Mouse (Mus musculus) heart, postnatal 0 days (tissue): ENCODE measurements around the gene Abo. TPM values are rescaled to one million over a fixed set of nuclear protein-coding genes. Genes with fewer than 3 reads are reported as not detected.
A peak's percentile ranks its signal among the peaks of the same experiment; 100 is the strongest.

Experiments used
- ATAC-seq: fragments of 200-750 bp; cut with Nextera tagmentation; 2 replicates; pipeline ENCODE4 v1.8.0; 2017; ENCODE audit warnings: low read depth, moderate number of reproducible peaks, moderate library complexity; ENCODE audit not compliant: insufficient read depth
- DNase-seq: peaks from one replicate; pipeline ENCODE4 v3.0.0-alpha.2; 2016; ENCODE audit warnings: low spot score
- H3K27ac ChIP-seq: fragments of 300-500 bp; sonication (generic); 2 replicates; pipeline ENCODE4 v1.5.1; 2014; ENCODE audit warnings: low read depth, mild to moderate bottlenecking
- H3K27me3 ChIP-seq: fragments of 300-500 bp; sonication (generic); 2 replicates; pipeline ENCODE4 v1.6.1; 2014; ENCODE audit warnings: low read length, mixed read lengths; ENCODE audit not compliant: control insufficient read depth, insufficient read depth
- H3K36me3 ChIP-seq: fragments of 300-500 bp; sonication (generic); replicated peaks from 2 replicates; pipeline ENCODE4 v1.6.1; 2014; ENCODE audit warnings: low read length, mixed read lengths; ENCODE audit not compliant: control insufficient read depth, insufficient read depth
- H3K4me1 ChIP-seq: fragments of 300-500 bp; sonication (generic); 2 replicates; pipeline ENCODE4 v1.6.1; 2014; ENCODE audit warnings: antibody characterized with exemption; ENCODE audit not compliant: control insufficient read depth, insufficient read depth
- H3K4me2 ChIP-seq: fragments of 300-500 bp; sonication (generic); 2 replicates; pipeline ENCODE4 v1.6.1; 2014; ENCODE audit warnings: low read depth, mild to moderate bottlenecking, low read length, moderate library complexity
- H3K4me3 ChIP-seq: fragments of 300-500 bp; sonication (generic); 2 replicates; pipeline ENCODE4 v1.5.1; 2014; ENCODE audit warnings: low read depth, low read length
- H3K9ac ChIP-seq: fragments of 300-500 bp; sonication (generic); replicated peaks from 2 replicates; pipeline ENCODE4 v1.6.1; 2014; ENCODE audit warnings: low read depth, low read length, mixed read lengths
- H3K9me3 ChIP-seq: fragments of 300-500 bp; sonication (generic); replicated peaks from 2 replicates; pipeline ENCODE4 v1.6.1; 2016; ENCODE audit warnings: low read length; ENCODE audit not compliant: control insufficient read depth
- CTCF ChIP-seq: IDR thresholded peaks from 2 replicates; pipeline ENCODE4 v1.5.1; 2016; ENCODE audit warnings: antibody characterized with exemption, control low read depth, low read depth
- EP300 ChIP-seq: IDR thresholded peaks from 2 replicates; pipeline ENCODE4 v1.6.1; 2016; ENCODE audit warnings: antibody characterized with exemption, low read depth
- WGBS: fragments of 180-500 bp; shearing (Covaris S2); extraction: QIAGEN DNeasy Blood & Tissue Kit; methylation state at CpG from one replicate; pipeline ENCODE4 v1.1.7; 2014; 5-methylcytosine and 5-hydroxymethylcytosine counted together
- polyA plus RNA-seq: library from polyadenylated mRNA; unstranded; fragments of >200 nt; fragmentation: Nextera tagmentation; extraction: Ambion mirVana; gene quantifications from 2 replicates; pipeline ENCODE4 v1.2.1, GENCODE M21; 2015
- total RNA-seq: library from RNA; depleted of rRNA; stranded (reverse); fragments of >200 nt; gene quantifications from 2 replicates; pipeline ENCODE4 v1.2.3, GENCODE M21; 2014; ENCODE audit warnings: low replicate concordance

Abo gene
- total and polyA plus RNA-seq, 2 experiments from 2014 or later, result not detected

- H3K4me1 ChIP-seq, result peaks cover 25% of the 10 kb centered on the region
- H3K4me2 ChIP-seq, result no peak overlapping the region
- H3K36me3 ChIP-seq, result peaks cover 25% of the 10 kb centered on the region
- WGBS, result 90% methylated on average over 2 of the region's 2 CpGs
- no peak for DNase-seq
- H3K4me3 ChIP-seq, result no peak overlapping the region
- ATAC-seq, result no peak
- H3K27me3 ChIP-seq, result no peaks in the 10 kb centered on the region
- no peaks in the 10 kb centered on the region for H3K9me3 ChIP-seq
- H3K9ac ChIP-seq, result no peak overlapping the region
- TF ChIP-seq EP300, result no peak
- no peak for TF ChIP-seq CTCF
- H3K27ac ChIP-seq, result no peak overlapping the region
Measured at GRCm38 (mm10) chr2:26905936-26906335, 41.2 kb upstream of the Abo start.

GRCm38 (mm10) chr2:26903311-26903710 lies 38.5 kb upstream of the Abo start:
- peaks cover 43% of the 10 kb centered on the region for H3K36me3 ChIP-seq
- H3K9me3 ChIP-seq, result no peaks in the 10 kb centered on the region
- ATAC-seq (no peak), DNase-seq (no peak)
- H3K9ac ChIP-seq, result peak overlapping the region; percentile 77
- H3K4me1 ChIP-seq, result peaks cover 12% of the 10 kb centered on the region
- TF ChIP-seq EP300, result no peak
- no peak for TF ChIP-seq CTCF
- peak overlapping the region; percentile 87 for H3K27ac ChIP-seq
- 12% methylated on average over 7 of the region's 7 CpGs for WGBS
- H3K4me2 ChIP-seq, result peak overlapping the region; percentile 95
- H3K27me3 ChIP-seq, result no peaks in the 10 kb centered on the region
- peak overlapping the region; percentile 89 for H3K4me3 ChIP-seq

DNA sequence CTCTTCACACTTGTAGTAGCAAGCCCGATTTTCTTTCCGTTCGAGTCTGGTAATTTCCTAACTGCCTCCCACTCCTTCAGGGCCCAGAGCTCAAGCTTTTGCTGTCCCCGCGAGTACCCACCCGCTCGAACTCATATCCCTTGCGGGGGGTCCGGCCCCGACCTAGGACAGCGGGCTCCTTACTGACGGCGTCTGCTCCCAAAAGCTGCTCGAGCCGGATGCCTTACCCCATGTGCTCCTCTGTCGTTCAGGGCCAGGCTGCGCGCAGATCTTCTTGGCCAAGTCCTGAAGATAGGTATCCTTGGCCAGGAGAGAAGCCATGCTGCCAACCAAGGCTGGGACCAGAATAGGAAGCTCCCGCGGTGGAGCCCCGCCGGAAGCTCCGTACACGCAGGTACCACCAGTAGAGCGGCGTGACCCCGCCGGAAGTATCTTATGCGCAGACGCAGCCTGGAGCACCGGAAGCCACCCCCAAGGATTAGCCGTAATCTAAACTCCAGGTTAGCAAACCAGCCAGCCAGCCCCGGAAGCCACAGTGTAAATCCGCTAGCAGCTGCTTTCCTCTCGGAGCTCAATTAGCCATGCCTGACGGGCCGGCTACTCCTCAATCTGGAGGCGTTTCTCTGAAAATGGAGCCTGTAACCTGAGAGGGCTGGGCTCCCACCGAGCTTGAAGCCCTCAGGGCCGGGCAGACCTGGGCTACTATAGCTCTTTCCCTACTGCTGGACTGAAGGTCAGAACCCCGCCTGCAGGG lies 37.9 kb upstream of the Abo start, which contains the start of gene Surf6:
Gene Surf6, minus strand, starts transcription at position 413 of the 754 bp plus-strand sequence.
- H3K9ac ChIP-seq, result peak within 1 kb of the TSS; percentile 77
- ATAC-seq, result peak; percentile 93
- WGBS, result under 1% methylated on average over 41 of the region's 41 CpGs
- peak within 1 kb of the TSS; percentile 87 for H3K27ac ChIP-seq
- TF ChIP-seq EP300 (peak; percentile 24; the same call in 1 of the 2 replicates), CTCF (no peak)
- H3K4me1 ChIP-seq, result peaks cover 12% of the 10 kb centered on the region
- peaks cover 44% of the 10 kb centered on the region for H3K36me3 ChIP-seq
- no peaks in the 10 kb centered on the region for H3K9me3 ChIP-seq
- peak within 1 kb of the TSS; percentile 89 for H3K4me3 ChIP-seq
- H3K27me3 ChIP-seq, result no peaks in the 10 kb centered on the region
- DNase-seq, result peak; percentile 97
- peak within 1 kb of the TSS; percentile 95 for H3K4me2 ChIP-seq

- ATAC-seq (no peak), DNase-seq (no peak)
- 7% methylated on average over 7 of the region's 7 CpGs for WGBS
- Histone ChIP-seq H3K4me3 (peak overlapping the region; percentile 89), H3K4me2 (peak overlapping the region; percentile 95), H3K9ac (peak overlapping the region; percentile 77), H3K9me3 (no peaks in the 10 kb centered on the region), H3K4me1 (peaks cover 12% of the 10 kb centered on the region), H3K27ac (peak overlapping the region; percentile 87), H3K27me3 (no peaks in the 10 kb centered on the region), H3K36me3 (peaks cover 46% of the 10 kb centered on the region)
- TF ChIP-seq EP300, result no peak
- TF ChIP-seq CTCF, result no peak
Measured at GRCm38 (mm10) chr2:26901834-26902400, 37.1 kb upstream of the Abo start.

- ATAC-seq (no peak), DNase-seq (no peak)
- no peak for TF ChIP-seq EP300
- no peak for TF ChIP-seq CTCF
- Histone ChIP-seq H3K9me3 (no peaks in the 10 kb centered on the region), H3K9ac (no peak overlapping the region), H3K4me3 (no peak overlapping the region), H3K27ac (no peak overlapping the region), H3K4me2 (no peak overlapping the region), H3K36me3 (peaks cover 42% of the 10 kb centered on the region), H3K4me1 (peaks cover 12% of the 10 kb centered on the region), H3K27me3 (no peaks in the 10 kb centered on the region)
- WGBS, result 46% methylated on average over 1 of the region's 1 CpGs
Measured at GRCm38 (mm10) chr2:26900731-26901130, 36.0 kb upstream of the Abo start.
